Mouse (Mus musculus) spleen, embryonic (tissue): Measurements from ENCODE around the gene Adamts9.

Experiments
- CTCF ChIA-PET: fragments of 350-600 bp; sonication (Branson Sonifier 250); formaldehyde crosslinking; loops from one replicate; lab custom pipeline; 2022; lab: Charles Lee

Adamts9 gene

DNA sequence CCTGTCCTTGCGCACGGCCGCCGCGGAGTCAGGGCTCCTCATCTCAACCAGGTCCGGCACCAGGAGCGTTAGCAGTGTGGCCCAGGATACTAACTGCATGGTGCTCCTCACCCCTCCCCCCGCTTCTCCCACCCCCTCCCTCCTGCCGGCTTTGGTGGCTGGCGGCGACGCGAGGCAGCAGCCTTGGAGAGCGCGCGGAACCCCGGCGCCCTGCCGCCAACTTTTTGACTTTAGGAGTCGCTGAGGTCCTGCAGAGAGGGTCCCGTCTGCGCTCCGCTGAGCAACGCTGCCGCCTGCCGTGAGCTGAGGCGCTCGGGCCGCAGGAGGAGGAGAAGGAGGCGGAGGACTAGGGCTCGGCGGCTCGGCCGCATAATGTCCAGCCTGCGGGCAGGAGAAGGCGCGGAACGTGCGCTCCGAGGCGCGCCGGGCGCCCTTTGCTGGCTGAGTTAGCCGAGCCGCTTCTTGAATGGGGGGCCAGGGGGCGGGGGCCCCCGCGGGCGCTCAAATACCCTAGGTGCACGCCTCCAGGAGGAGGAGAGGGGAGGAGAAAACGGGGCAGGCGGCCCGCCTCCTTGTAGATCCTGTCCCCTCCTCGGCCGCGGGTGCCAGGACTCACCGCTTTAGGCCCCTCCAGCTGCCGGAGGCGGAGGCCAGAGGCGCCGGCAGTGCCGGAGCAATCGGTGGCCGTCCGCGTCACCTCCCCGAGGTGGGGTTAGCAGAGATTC, at the start of gene Adamts9:
Gene Adamts9 (minus strand): TSS at position 436 of the 725 bp plus-strand sequence.
- CTCF ChIA-PET, result no interaction called here

DNA sequence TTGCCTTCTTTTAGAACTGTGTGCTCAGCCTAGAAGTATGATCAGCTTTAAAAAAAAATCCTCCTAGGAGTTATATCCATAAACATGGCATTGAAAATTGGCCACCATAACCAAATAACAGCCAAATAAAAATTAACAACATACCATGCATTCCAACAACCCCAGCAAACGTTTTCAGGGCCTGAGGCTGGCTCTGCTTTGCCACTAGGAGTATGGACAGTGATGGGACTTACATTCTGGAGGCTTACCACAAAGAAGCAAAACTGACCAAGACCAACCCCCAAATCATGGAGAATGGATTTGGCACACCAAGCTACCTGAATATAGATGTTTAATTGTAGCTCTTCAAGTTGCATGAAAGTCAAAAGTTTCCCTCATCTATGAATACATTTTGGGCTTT, 48.3 kb upstream of the Adamts9 start:
- CTCF ChIA-PET, result no interaction called here

DNA sequence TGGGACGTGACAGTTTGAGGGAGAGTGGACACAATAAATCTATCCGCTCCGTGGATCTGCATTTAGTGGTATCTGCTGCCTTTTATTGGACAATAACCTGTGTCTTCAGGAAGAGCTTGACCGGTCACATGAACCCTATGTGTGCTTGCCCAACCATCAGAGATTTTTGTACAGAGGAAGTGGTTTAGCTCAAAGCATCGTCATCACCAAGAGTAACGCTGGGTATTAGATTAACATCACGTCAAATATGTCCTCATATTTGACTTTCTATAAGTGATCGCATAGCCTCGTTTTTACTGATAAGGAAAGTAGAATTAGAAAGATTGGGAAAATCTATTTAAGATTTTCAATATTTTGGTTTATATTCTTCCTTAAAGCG, 45.3 kb upstream of the Adamts9 start:
- CTCF ChIA-PET, result no interaction called here

DNA sequence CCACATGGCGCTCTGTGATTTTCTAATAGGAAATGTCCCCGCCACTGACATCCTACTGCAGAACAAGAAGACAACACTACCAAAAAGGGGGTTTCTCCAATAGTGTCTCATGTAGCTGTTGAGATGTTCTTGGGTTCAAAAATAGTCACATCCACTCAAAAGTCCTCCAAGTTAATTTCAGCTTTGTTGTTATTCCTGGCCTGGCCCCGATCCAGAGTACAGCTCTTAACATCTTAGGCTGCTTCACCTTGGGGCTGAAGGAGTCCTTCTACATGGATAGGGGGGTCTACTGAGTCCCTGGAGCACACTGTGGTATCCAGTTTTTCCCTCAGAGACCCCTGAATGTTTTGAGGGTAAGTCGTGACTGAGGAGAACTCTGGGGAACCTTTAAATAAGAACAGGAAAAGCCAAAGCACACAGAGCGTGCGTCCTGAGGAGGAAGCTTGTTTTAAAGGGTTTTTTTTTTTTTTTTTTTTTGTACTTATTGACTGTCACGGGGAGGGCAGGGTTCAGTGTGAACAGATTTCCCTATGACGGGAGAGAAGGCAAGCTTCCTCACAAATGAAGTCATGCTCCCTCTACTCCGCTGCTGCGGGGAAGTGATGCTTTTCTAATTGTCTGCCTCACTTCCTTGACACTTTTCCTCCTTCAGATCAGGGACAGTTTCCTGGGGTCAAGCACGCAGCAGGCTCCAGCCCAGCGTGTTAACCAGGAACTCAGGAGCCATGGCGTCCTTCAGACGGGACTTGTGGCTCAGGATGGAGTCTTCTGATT, 44.7 kb upstream of the Adamts9 start:
- CTCF ChIA-PET, result no interaction called here

DNA sequence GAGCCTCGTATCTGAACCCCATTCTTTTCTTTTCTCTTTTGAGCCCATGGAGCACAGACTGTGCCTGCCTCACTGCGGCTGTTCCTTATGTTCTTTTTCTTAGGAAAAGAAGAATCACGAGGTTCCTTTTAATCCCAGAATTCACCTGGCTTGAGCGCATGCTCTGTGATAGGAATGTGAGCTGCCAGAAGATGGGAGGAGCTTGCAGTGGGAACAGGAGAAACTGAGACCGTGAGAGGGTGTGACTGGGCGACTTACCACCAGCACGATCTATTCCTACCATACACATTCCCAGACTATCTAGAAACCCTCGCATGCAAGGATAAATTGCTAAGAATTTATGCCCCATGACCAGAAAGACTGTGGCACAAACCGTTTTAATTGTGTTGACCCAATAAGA, 44.1 kb upstream of the Adamts9 start:
- CTCF ChIA-PET, result no interaction called here

DNA sequence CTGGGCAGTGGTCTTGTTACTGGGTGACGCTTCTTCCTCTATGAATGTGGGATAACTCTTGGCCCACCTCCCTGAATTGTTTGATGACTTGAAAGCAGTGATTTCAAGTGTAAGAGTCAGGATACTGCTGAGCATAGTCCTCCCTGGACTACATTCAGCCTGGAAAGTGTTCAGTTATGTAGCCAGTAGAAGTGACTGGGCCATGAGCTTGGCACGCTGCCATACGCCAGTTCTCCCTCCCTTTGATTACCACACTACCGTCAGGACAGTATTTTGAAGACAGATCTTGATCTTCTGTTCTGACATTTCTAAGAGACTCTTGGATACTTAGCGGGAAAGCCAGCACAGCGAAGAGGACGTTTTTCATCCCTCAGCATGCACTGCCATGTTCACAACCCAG, 40.1 kb upstream of the Adamts9 start:
- CTCF ChIA-PET, result no interaction called here

DNA sequence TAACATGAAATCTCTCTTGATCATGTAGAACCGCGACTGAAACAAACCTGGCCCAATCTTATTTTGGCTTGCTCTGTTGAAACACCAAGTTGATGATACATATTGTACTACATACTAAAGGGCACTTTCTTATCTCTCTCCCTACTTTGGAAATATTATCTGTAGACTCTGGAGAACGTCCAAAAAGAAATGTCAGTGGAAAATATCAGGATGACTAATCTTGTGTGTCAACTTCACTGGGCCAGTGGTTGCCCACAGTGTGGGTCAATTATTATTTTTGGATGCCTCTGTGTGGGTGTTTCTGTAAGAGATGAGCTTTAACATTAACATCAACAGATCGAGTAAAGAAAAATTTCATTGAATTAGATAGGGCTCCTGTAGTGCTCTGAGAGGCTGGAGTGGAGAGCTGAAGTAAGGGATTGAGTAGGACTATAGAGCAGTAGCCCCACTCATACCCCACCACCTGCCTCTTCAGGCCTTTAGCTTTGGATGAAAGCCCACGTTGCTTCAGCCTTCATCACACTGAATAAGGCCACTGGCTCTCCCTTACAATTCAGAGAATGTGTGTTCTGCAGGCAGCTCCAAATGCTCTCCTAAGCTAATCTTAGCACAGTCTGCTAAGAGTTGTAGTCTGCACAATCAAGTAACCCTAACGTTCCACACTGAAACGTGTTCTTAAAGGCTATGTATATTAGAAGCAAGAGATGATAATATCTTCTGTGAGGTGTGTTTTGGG, 38.3 kb upstream of the Adamts9 start:
- CTCF ChIA-PET, result no interaction called here

DNA sequence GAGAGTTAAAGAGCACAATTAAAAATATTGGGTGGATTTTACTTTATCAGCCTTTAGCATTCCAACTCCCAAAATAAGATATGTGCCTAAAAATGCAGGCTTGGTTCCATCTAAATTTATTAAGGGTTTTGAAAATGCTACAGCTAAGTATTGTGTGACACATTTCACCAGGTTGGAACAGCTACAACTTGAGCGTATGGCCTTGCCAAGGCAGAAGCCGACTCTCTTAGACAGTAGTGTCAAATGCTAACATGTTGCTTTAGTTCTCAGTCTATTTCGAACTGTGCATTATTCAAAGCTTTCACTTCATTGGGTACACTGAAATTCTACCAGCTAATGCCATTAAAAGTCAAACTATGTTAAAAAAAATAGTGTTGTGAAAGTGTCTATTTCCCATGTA, 30.0 kb upstream of the Adamts9 start:
- CTCF ChIA-PET, result no interaction called here

DNA sequence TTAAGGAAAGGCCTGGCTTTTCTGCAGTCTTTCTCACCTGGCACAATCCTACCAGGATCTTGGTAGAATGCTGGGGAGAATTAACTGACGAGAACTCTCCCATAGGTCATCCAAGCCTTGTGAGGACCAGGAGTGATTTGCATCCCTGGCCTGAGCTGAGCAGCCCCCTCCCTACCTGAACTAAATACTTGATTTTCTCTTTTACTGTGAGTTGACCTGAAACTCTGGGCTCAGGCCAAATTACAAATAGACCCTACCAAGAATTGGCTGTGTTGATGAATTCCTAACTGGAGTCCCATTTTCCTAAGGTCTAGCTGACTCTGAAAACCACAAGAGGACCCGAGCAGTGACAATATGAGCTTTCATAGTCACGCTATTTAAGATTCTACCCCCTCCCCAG, 25.4 kb upstream of the Adamts9 start:
- CTCF ChIA-PET, result no interaction called here

DNA sequence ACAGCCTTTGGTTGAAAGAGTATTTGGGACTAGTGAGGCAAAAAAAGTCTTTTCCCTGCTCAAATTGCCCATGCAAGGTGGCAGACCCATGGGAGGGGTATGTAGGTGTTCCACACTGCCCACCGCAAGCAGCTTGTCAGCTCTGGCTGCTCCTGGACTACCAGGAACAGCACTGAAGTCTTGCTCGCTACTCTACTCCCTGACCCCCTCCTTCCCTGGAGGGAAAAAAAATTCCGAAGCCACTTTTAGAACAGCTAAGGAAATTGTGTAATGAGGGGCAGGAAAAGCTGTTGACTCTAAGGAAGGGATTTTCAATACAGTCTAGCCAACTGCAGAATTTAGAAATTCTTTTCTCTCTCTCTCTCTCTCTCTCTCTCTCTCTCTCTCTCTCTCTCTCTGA, 24.9 kb upstream of the Adamts9 start:
- CTCF ChIA-PET, result no interaction called here

DNA sequence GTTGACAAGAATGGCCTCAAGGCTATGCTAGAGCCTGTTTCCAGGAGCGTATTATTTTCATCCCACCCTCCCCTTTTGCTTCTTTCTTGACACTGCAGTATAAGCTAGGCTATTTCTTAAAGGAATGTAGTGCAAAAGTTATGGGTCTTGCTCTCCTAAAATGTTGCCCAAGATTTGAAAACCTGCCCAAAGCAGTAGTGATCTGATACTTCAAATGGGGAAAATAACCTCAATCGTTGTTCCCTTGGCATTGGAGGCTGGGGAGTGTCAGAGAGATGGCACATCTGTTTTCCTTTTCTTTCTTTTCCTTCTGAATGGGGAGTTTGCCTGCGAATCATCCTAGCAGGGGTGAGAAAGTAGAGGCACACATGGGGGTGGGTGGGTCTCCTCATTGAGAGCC, 19.7 kb upstream of the Adamts9 start:
- CTCF ChIA-PET, result no interaction called here

DNA sequence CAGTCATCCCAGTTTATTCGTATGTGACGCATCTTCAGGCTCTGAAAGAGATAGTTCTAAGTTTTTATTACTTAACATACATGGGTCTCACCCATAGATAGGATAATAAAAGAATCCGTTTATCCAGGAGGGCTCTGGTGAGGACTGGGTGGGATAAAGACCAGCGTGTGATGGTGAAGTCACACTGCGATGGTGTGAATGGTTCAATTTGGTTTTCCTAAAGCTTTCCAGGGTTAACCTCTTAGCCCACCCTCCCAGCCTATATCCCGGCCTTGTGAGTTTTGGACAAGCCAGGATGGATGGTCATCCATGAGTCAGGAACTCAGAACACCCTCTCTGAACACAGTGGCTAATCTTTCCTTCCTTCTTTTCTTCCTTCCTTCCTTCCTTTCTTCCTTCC, 17.7 kb upstream of the Adamts9 start:
- CTCF ChIA-PET, result no interaction called here

DNA sequence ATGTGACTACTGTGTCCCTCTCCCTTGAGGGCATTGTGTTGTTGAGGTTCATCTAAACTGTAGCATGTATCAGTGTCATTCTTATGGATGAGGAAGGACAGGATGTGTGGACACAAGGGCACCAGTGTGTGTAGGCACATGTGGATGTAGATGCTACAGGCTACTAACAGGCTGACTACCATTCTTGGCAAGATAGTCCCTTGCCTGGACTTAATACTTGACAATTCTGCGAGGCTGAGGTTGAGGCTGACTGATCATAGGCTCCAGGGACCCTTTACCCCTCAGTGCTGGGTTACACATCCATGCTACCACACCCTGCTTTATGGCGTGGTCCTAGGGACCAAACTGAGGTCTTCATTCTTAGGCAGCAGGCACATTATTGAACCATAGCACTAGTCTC, 16.1 kb upstream of the Adamts9 start:
- CTCF ChIA-PET, result interaction anchor here (0.6 kb wide), 1 partner anchor 46 kb away, joined by 10 read pairs; no protein-coding TSS in a partner anchor

DNA sequence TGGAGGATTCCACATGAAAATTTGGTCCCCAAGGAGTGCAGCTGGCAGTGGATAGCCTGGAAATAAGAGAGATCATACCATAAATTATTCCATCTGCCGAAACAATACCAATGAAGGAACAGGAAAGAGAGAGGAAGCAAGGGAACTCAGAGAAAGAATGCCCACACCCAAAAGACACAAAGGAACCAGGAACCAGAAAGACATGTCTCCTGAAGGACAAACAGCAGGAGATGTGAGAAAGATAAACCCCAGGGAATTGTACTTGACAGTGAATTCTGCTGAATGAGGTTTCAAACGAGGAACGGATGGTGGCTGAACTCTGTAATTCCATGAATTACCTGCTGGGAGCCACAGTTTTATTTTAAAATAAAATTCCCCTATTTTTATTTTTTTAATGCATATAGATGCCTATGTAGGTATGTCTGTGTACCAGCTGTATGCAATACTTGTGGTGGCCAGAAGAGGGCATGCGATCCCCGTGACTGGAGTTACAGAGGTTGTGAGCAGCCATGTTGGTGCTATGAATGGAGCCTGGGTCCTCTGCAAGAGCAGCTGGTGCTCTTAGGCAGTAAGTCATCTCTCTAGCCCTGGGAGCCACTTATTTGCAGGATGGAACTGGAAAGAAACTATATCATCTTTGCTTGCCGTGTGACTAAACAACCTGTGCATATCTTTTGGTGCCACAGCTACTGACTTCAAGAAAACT, 4.2 kb upstream of the Adamts9 start:
- CTCF ChIA-PET, result no interaction called here

DNA sequence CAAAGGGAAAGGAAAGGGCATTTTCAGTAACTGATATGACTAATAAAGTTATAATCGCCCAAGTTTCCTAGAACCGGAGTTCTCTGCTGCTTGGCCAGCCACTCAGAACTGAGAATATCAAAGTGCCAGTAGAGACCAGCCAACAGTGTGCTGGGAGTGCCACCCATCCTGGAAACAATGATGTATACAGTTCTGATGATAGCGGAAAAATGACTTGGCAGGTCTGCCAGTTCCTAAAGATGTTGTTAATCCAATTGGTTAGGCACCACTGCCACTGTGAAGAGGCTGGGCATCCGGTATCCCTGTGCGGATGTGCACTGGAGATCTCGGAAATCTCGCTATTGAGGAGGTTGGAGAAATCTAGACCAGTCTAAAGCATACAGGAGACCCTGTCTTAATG, 1.4 kb upstream of the Adamts9 start:
- CTCF ChIA-PET, result no interaction called here

DNA sequence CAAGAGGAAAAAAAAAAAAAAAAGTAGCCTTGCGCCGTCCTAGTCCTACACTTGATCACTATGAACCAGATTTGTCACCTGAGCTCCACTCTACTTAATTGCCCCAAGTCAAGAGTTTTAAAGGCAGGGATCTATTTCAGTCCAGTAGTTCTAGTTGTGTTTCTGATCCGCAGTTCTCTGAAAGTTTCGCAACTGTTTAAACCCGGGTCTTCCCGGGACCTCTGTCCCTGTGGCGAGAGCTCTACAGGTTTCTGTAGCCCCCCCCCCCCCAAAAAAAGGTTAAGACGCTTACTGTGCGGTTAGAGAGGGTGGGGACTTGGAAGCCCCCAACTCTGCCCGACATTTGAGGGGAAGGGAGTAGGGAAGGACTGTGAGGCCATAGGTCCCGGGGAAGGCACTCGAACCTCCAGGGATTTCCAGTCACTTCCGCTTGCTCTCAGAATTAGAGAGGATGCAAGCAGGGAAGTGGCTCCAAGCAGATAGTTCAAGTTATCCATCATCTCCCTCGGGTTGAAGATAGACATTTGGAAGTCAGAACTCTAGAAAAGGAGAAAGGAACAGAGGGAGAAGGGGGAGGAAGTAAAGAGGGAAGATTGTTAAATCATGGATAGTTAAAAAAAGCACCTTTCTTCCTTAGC, 875 bp upstream of the Adamts9 start:
- CTCF ChIA-PET, result no interaction called here

DNA sequence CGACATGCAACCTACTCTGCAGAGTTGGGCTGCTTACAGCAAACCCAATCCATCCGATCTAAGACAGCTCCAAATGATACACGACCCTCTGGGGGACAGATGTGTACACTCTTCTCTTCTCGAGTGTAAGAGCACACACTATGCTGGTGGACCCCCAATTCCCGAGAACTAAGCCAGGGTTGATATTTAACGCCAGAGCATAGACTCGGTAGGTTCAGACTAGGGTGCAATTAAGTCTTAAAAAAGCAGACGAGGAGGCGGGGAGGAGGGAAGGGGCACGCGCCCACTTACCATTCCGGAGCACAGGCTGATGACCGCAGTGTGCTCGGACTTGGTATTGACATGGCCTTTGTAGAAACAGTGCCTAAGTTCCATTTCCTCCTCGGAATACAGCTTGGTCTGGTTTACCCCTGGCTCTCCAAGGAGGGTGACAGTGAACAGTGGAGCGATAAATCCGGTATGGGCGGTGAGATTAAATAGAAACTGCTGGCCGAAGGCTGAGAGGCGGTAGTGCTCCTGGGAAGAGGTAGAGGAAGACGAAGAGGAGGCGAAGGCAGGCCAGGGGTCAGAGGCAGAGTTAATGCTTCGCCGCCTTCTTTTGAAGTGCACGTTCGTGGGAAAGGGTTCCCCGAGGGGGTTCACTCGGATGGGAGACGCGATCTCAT, 1.4 kb downstream of the Adamts9 start:
- CTCF ChIA-PET, result no interaction called here

DNA sequence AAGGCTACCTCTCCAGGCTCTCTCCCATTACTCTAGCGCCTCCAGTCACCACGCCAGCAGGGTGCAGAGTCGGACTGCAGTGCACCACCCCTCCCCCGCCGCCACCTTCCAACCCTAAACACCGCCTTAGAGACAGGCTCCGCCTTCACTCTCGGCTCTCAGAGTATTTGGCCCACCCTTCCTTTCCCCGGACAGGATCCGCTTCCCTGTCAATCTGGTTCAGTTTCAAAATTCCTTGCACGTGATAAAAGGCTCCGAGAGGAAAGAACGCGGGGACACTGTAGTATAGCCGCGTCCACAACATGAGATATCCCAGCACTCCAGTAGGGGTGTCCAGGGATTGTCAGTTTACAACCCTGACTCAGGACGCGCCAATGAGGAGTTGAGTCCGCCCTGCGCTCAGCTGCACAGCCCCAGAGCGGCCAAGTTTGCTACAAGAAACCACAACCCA, 2.0 kb downstream of the Adamts9 start:
- CTCF ChIA-PET, result no interaction called here

DNA sequence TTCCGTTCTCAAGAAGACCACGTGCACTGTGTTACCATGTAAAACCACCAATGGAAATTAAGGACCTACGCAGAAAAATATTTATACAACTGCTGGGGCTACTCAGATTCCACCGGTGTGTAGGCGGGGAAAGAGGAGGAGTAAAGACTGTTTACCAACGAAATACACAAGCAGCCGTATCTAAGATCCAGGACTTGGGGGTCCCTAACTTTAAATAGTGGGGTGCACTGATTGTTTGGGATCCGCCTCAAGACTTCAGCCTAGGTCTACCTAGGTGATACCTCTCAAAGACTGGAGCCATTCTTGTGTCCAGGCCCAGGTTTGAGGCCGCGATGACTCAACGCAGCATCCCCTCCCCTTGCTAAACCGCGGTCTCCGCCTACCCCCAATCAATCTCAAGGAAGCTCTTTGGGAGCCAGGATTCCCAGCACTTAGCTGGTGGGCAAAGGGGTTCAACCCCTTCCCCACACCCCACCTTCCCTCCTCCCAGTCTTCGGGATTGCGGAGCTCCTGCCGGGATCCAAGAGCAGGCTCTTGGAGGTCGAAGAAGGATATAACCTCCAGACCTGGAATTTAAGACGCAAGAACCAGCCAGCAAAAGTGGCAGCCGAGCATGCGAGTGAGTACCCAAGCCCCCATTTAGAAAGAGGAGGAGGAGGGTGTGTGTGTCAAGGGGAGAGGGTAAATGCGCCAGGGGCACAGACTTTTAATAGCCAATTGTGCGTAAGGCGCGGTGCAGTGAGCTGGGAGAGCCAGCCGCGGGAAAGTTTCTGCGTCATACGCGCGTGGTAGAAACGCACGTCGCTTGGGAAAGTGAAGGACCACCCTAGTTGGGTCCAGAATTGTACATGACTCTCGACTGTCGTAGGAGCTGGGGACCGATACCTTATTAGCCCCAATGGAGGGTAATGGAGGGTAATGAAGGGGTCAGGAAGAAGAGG, 2.8 kb downstream of the Adamts9 start:
- CTCF ChIA-PET, result no interaction called here

DNA sequence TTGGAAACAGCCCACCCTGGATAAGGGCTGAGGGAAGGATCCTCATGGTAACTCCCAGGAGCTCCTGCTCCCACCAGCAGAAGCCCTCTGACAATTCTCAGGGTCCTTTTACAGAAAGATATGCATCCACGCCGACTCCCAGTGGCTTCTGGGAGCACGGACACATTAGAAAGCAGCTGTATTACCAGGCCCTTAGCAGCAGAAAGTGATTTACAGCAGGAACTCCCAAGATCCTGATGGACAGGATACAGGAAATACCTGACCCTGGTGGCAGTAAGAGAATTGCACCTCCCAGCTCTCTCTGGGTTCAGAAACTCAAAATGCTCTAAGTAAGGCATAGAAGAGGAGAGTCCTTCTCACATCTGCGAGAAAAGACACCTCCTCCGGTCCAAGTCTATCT, 15.0 kb downstream of the Adamts9 start:
- CTCF ChIA-PET, result no interaction called here
